Mouse (Mus musculus) bone marrow, adult 2 months (tissue): ENCODE data around the gene Sh3bp1.

Experiments
- CTCF ChIP-seq: fragments of 200-500 bp; IDR thresholded peaks from 2 replicates; pipeline ENCODE4 v1.5.1; 2011; ENCODE audit warnings: low read length, control low read depth; ENCODE audit not compliant: control insufficient read depth, insufficient read depth
- POLR2A ChIP-seq: fragments of 200-500 bp; IDR thresholded peaks from 2 replicates; pipeline ENCODE4 v1.6.1; 2011; ENCODE audit warnings: low read depth, mild to moderate bottlenecking, control low read depth, low read length, borderline replicate concordance; ENCODE audit not compliant: control insufficient read depth

DNA sequence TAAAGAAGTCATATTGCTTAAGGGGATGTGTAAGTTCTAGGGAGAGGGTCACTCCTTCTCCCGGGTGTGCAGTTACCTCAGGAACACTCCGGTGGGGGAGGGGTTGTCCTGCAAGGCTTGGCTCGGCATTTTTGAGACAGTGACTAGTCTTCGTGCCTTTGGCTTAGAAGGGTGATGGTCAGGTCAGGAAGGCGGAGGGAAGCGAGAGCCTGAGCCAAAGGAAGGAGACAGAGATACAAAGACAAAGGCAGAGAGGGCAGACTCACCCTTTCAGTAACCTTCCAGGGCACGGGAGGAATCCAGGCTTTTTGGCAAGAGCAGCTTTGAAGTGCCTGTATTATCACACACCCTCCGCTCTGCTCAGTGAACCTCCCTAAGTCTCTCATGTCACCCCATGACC, 25.6 kb downstream of the Sh3bp1 start:
- TF ChIP-seq POLR2A (no peak), CTCF (no peak)
